Mouse (Mus musculus) gastrocnemius, postnatal 36 days (tissue): Measurements from ENCODE around the gene B3glct. TPM values are rescaled to one million over a fixed set of nuclear protein-coding genes. Genes with fewer than 3 reads are reported as not detected.
A peak's percentile ranks its signal among the peaks of the same experiment; 100 is the strongest.

ENCODE experiments used
- DNase-seq, 2 experiments: peaks; one replicate each; pipeline ENCODE4 v3.0.0; 2022
- intact Hi-C: fragments of 180-260 bp; cut with DNase I; formaldehyde crosslinking; loops from one replicate; pipeline ENCODE4 v1.15.1; 2025
- long read RNA-seq, 2 experiments: library from polyadenylated mRNA; stranded (forward); transcript quantifications; one replicate each; pipeline ENCODE4 v2.0.0; 2021
- total RNA-seq, 2 experiments: library from RNA; stranded (reverse); gene quantifications; 2 replicates each; pipeline ENCODE4 v1.2.3; 2021

B3glct gene
- total RNA-seq, result 1 to 10 TPM; 3.6 to 4.4 TPM
- long read RNA-seq, experiment 1, full-length matches to known transcripts, result 2 of 4 reads
- long read RNA-seq, experiment 1, partial matches to known transcripts, result 1 of 4 reads
- long read RNA-seq, experiment 1, other reads (novel, unspliced or antisense), result 1 of 4 reads
- long read RNA-seq, experiment 2, full-length matches to known transcripts, result 2 of 6 reads
- long read RNA-seq, experiment 2, partial matches to known transcripts, result 1 of 6 reads
- long read RNA-seq, experiment 2, other reads (novel, unspliced or antisense), result 3 of 6 reads

DNA sequence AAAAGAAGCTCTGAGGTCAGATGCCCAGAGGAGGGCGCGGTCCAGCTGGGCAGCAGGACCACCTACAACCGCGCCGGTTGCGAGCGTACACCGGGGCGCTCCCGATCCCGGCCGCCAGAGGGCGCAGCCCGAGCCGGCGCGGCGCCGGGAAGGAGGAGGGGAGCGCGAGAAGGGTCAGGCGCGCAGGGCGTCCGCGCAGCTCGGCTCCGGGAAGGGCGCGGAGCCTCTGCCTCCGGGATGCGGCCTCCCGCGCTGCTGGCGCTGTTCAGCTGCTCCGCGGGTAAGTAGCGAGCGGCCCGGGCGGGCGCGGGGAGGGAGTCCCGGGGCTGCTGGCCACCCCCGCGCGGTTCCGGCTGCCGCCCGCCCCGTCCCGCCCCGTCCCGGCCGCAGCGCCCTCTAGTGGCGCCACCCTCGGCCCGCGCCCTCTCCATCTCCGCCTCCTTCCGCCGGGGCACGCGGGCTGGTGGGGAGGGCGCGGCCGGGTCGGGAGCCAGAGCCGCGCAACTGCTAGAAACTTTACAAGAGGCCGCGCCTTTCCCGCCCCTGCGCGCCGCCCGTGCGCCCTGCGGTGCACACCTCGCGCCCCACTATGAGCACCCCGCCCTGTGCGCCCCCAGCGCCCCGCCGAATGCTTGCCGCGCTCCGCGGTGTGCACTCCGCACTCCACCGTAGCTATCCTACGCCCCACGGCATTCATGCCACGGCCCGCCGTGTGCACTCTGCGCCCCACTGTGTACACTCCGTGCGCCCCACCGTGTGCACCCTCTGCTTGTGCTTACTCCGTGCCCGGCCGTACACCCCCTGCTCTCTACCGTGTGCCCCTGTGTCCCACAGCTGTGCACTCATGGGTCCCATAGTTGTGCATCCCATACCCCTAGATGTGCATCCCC, at the start of gene B3glct:
Gene B3glct, plus strand, starts transcription at position 131 of the 890 bp plus-strand sequence.
- peak; percentile 79 to 82 for DNase-seq
- intact Hi-C loops, result no loop called here

DNA sequence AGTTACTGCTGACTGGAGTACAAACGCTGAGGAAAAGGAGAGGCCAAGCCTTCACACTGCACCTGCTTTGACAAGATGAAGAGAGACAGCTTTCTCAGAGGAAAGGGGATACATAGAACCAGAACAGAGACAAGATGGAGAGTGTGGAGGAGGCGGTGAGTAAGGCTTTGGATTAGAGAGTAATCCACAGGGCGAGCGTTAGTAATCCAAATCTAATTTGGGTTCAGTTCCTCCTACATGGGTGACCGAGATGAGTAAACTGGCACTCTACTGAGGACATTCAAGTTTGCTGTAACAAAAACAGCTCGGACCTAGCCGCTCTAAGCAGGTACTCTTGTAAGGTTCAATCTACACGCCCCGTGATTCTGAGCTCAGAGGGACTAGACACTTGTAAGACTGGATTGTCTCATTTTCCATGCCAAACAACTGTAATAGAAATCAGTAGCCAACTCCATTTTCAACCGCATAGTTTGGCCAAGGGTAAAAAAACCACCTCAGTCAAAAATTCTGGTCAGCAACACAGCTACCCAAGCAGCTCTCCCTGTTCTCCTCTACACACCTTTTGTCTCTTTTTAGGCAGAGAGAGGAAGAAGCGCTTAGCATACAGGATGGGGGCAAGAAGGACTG, 43.5 kb upstream of the B3glct start:
- intact Hi-C loops, result no loop called here
- no peak for DNase-seq

DNA sequence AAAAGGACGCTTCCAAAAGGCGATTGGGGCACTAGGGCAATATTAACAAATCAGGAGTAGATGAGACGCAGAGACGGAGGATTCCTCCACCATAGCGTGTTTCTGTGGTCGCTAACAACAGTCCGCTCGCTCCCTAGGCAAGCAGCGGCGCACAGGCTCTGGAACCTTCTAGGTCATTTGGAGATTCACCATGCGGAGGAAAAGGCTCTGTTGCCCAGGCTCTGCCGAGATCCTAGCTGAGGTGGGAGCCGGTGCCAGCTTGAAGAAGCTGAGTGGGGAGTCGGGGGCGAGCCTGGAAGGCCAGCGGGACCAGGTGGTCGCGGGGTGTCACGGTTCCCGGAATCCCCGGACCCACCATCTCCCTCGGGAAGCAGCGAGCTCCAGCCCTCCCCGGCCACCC, 42.5 kb upstream of the B3glct start:
- intact Hi-C loops, result no loop called here
- DNase-seq, result peak in 1 of 2 experiments; percentile 10

DNA sequence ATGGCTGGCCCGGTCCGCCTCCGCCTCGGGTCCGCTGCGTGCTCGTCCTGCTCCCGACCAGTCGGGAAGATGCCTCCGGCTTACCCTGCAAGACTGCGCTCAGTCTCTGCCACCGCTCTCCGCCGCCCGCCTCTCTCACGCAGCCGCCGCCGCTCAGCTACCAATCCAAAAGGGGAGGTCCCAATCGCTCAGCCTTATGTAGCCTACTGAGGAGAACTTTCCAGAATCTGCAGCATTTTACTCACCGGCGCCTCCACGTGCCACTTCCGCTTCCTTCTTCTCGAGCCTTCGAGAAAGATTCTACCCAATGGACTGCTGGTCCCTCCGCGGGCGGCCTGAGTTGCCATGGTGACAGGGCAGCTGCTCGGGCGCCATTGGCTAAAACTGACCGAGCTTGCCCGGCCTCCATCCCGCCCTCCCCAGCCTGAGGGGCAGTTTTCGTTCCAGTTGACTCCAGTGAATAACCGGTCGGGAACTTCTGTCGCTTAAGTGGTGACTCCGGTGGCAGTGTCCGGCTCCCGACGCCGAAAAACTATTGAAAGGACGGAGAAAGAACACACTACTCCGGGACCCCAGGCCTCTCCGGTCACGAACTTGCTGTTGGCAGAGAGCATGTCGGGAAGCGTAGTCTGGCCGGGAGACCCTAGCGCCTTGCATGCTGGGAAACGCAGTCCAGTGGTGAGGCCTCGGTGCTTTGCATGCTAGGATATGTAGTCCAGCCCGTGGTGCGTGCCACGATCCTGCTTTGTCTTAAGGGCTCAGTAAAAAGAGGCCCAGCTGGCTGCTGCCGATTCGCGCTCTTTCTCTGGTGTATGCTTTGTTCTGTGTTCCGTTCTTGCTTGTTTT, 41.7 kb upstream of the B3glct start, which contains the start of gene Hsph1:
Gene Hsph1, minus strand, starts transcription at position 302 of the 846 bp plus-strand sequence.
- peak; percentile 94 to 98 for DNase-seq
- intact Hi-C loops, result no loop called here

GRCm38 (mm10) chr5:149637306-149637705, 40.7 kb upstream of the B3glct start:
- no peak for DNase-seq
- intact Hi-C loops, result no loop called here

DNA sequence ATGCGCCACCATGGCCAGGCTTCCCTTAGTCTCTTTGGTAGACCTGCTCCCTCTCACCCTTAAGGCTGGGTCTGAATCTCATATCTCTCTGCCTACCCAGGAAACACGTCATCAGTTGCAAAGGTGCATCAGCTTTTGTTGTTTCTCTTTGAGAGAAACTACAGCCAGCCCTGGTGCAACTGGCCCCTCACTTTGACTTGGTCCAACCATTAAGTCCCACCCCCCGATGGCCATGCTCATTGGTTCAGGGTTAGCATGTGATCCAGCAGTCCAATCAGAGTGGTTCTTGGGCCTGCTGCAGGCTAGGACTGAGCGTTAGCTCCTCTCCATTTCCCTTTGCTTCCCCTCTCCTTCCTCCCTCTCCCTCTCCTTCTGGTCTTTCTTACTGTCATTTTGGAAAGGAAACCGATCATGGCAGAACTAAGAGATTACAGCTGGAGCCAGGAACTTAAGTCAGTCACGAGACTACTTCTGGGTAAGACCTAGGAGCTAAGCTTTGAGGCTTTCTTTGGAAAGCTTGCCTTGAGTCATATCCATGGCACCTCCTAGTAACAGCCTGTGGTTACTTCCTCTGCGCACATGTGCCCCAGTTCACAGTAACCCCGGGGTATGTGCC, 36.6 kb upstream of the B3glct start:
- intact Hi-C loops, result no loop called here
- DNase-seq, result no peak

DNA sequence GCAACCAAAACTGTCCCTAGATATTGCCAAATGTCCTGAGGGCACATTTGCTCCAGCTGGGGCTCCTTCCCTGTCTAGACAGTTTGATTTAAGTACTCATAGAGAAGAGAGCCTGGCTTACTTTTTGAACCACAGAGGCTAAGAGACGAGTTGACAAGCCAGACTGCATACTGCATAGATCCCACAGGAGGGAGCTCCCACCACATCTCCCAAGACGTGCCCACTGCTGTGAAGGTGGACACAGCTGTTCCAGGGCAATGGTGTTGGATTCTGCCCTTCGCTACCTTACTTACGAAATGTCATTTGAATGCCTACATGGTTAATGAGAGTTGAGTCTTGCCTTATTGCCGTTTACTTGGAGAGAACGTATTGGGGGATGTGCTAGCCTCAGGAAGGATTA, 35.7 kb upstream of the B3glct start:
- intact Hi-C loops, result no loop called here
- DNase-seq, result no peak

DNA sequence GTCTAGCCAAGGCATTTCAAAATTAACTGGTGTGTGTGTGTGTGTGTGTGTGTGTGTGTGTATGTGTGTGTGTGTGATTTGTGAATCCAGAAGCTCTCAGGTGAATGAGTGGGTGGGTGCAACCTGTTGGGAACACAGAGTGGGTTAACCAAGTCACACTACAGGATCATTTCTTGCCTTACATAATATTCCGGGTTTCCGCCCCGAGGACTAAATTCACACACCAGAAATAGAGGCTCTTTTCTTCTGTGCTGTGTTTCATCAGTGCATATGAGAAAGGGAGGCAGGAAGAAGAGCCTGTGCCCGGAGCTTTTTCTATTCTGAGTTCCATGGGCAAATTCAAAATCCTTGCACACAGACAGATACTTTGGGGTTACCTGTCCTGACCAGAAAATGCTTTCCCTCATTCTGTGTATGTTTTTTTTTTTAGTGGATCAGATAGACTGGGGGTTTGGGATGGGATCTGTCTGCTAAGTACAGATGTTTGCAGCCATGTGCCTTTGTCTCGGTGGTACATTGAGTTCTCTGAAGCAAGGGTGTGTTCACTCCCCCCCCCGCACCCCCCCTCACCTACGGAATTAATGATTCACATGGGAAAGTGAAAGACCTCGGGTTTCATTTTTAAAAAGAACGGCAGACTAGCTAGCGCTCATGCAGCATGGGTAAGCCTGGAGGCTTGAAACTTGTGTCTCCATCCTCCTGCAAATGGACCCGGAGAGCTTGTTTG, 35.1 kb upstream of the B3glct start:
- intact Hi-C loops, result no loop called here
- no peak for DNase-seq

- intact Hi-C loops, result no loop called here
- no peak for DNase-seq
Observed at GRCm38 (mm10) chr5:149647367-149648115, 30.5 kb upstream of the B3glct start.

DNA sequence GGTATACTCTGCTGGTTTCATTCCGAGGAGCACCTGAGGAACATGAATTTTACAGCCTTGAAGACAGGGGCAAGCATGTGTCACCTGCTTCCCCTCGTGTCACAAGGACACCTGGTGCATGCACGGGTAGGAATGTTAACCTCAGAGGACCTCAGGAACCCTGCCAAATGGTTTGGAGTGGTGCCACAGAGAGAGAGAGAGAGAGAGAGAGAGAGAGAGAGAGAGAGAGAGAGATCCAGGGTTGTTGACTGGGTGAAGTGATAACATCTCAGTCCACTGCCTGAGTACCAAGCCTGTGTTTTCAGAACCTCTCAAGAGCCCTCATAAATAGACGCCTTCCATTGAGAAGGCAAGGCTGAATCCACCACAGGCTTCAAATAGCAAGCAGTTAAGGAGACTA, 29.8 kb upstream of the B3glct start:
- intact Hi-C loops, result no loop called here
- no peak for DNase-seq

DNA sequence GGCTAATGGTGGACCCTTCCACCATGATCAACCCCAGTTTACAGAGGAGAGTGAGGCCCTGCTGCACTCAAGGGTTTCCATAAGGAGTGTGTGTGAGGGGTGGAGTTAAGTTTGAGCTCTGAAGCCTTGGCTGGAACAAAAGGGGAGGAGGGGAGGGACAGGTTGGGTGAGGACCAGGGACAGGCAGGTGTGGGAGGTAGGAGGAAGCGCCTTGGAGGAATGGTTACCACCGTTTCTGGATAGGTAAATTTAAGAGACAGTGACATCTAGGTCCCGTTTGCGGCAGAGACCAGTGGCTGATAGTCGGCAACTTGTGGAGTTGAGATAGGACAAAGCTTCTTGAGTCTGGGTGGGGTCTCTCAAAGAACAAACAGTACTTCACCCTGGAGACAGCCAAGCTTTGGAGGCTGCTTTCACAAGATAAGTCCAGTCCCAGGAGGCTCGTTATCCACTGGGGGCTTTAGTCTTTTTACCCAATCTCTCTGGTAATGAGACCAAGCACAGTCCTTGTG, 29.1 kb upstream of the B3glct start:
- intact Hi-C loops, result no loop called here
- DNase-seq, result no peak

DNA sequence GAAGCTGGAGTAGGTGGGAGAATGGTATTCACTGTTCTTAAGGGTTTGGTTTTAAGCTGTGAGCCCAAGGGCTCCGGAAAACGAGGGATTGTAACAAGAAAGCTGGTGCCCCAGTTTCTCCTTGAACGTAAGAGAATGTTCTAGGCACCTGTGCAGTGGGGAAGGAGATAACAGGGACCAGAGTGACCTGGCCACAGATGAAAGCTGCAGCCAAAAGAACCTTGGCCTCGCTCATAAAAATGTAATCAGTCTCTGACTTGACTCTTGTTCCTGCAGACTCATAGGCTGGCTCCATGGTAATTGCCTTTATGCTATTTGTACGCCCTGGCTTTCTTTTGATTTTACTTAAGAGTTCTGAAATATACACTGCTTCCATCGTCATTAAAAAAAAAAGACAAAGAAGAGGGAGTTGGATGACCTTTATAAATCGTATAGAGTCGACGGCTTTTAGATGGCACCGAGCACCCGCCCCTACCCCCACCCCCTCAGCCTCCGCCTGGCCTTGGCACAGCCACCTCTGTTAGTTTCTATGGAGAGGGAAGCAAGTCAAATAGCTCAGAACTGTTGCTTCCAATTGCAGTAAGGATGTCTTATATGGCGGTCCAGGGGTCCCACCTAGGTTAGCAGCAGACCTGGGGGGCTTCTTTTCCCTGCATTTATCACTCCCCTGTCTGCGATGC, 28.4 kb upstream of the B3glct start:
- no peak for DNase-seq
- intact Hi-C loops, result no loop called here

DNA sequence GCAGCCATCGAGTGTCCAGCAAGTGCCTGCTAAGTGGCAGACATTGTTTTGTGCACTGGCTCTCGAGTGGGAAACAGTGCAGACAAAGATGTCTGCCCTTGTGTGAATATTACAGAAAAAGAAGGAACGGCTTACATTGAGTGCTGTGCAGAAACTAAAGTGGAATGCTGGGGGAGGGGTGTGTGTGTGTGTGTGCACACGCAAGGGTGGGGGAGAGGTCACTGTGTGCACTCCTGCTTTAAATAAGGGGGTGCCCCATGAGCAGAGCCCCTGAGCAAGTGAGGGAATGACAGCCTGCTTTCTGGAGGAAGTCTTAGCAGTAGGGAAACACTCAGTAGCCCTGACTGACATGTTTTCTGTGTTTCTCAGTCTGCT, 27.9 kb upstream of the B3glct start:
- no peak for DNase-seq
- intact Hi-C loops, result no loop called here

DNA sequence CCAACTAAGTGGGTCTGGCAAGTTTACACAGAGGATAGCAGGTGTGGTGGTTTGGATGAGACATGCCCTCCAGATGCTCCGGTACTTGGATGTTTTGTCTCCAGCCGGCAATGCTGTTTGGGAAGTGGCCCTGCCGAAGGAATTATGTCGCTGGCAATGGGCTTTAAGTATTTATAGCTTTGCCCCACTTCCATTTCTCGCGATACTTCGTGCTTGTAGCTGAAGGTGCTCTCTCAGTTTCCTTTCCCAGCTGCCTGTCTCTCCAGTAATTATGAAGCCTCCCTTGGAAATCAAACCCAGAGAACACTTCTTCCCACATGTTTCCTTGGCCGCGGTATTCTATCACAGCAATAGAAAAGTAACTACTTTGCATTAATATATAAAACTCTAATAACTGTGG, 22.4 kb upstream of the B3glct start:
- intact Hi-C loops, result no loop called here

GRCm38 (mm10) chr5:149658022-149658421, 20.0 kb upstream of the B3glct start:
- DNase-seq, result no peak
- intact Hi-C loops, result no loop called here

More for the DNA sequence above, 22.4 kb upstream of the B3glct start:
- no peak for DNase-seq

DNA sequence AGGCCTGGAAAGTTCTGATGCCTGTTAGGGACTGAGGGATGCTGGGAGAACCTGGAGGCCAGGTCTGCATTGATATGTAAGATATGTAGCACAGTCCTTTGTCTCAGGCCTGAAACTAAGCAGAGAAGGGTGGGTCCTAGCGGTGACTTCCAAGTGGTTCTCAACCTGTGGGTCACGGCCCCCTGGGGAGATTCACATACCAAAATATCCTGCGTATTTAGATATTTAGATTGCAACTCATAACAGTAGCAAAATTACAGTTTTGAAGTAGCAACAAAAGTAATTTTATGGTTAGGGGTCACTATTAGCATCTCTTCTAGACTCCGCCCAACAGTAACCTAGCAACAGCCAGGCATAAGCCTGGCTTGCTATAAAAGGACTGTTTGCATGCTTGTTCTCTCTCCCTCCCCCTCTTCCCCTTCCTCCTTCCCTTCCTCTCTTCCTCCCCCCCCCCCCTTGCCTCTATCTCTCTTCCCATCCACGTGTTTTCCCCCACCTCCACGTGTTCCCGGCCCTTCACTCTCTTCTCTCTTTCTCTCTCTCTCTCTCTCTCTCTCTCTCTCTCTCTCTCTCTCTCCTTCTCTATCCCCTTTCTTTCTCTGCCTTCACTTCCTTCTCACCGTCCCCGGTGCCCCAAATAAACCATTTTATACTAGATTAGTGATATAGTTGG, 19.2 kb upstream of the B3glct start:
- intact Hi-C loops, result no loop called here

GRCm38 (mm10) chr5:149659414-149659780, 18.6 kb upstream of the B3glct start:
- intact Hi-C loops, result no loop called here
- no peak for DNase-seq

More for the DNA sequence above, 19.2 kb upstream of the B3glct start:
- DNase-seq, result no peak
